Mouse (Mus musculus) E14TG2a.4 (cell line): ENCODE results near the gene Mtmr3.

Source experiments
- H3K27me3 ChIP-seq: 2 replicates; pipeline ENCODE4 v1.6.1; 2014; ENCODE audit warnings: low read length, control low read depth; ENCODE audit not compliant: insufficient read depth
- H3K36me3 ChIP-seq: 2 replicates; pipeline ENCODE4 v1.6.1; 2014; ENCODE audit warnings: low read length, control low read depth; ENCODE audit not compliant: insufficient read depth
- H3K4me1 ChIP-seq: replicated peaks from 2 replicates; pipeline ENCODE4 v1.6.1; 2014; ENCODE audit warnings: low read depth, low read length, control low read depth
- H3K4me3 ChIP-seq: replicated peaks from 2 replicates; pipeline ENCODE4 v1.5.1; 2014; ENCODE audit warnings: mild to moderate bottlenecking, low read length
- H3K9me3 ChIP-seq: 2 replicates; pipeline ENCODE4 v1.6.1; 2014; ENCODE audit warnings: low read length, control low read depth
- CTCF ChIP-seq: conservative IDR thresholded peaks from 2 replicates; pipeline ENCODE4 v1.5.1; 2014; ENCODE audit warnings: low read length
- NANOG ChIP-seq: IDR thresholded peaks from 2 replicates; pipeline ENCODE4 v1.6.1; 2014; ENCODE audit warnings: borderline replicate concordance, low read length, mixed read lengths
- POU5F1 ChIP-seq: IDR thresholded peaks from 2 replicates; pipeline ENCODE4 v1.6.1; 2014; ENCODE audit warnings: low read length, borderline replicate concordance

Gene Mtmr3

GRCm38 (mm10) chr11:4629861-4630280, 35.2 kb upstream of the Mtmr3 start:
- Histone ChIP-seq H3K4me3 (no peak overlapping the region), H3K9me3 (peaks cover 3% of the 10 kb centered on the region; the same call in 1 of the 2 replicates), H3K27me3 (peaks cover 20% of the 10 kb centered on the region), H3K36me3 (no peaks in the 10 kb centered on the region), H3K4me1 (peaks cover 31% of the 10 kb centered on the region)
- no peak for TF ChIP-seq POU5F1
- TF ChIP-seq NANOG = no peak
- TF ChIP-seq CTCF = no peak

DNA sequence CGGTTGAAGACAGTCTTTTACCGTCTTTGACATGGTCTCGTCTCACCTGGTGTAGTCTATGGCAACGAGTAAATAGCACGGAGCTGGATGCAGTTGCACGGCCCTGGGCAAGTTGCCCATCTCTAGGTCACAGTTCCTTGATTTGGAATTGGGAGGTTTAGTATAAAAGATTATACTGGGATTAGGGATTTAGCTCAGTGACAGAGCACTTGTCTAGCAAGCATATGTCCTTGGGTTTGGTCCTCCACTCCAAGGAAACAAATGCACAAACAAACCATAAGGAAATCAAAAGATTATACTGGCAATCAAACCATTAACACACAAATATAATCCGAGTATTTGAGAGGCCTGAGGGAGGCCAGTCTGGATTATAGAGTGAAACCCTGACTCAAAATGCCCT, 33.0 kb upstream of the Mtmr3 start:
- TF ChIP-seq POU5F1 (no peak), CTCF (no peak), NANOG (no peak)
- Histone ChIP-seq H3K36me3 (no peaks in the 10 kb centered on the region), H3K9me3 (peaks cover 3% of the 10 kb centered on the region; the same call in 1 of the 2 replicates), H3K4me3 (no peak overlapping the region), H3K27me3 (peaks cover 8% of the 10 kb centered on the region), H3K4me1 (peaks cover 44% of the 10 kb centered on the region)

GRCm38 (mm10) chr11:4625931-4626330, 31.3 kb upstream of the Mtmr3 start:
- TF ChIP-seq CTCF (no peak), POU5F1 (no peak), NANOG (no peak)
- H3K4me3 ChIP-seq = no peak overlapping the region
- H3K27me3 ChIP-seq = peaks cover 2% of the 10 kb centered on the region; the same call in 1 of the 2 replicates
- no peaks in the 10 kb centered on the region for H3K36me3 ChIP-seq
- H3K9me3 ChIP-seq = peaks cover 3% of the 10 kb centered on the region; the same call in 1 of the 2 replicates
- peaks cover 50% of the 10 kb centered on the region for H3K4me1 ChIP-seq

- Histone ChIP-seq H3K36me3 (no peaks in the 10 kb centered on the region), H3K4me3 (peak overlapping the region; percentile 57), H3K4me1 (peaks cover 36% of the 10 kb centered on the region), H3K9me3 (peaks cover 3% of the 10 kb centered on the region; the same call in 1 of the 2 replicates), H3K27me3 (peaks cover 5% of the 10 kb centered on the region; the same call in 1 of the 2 replicates)
- TF ChIP-seq NANOG (no peak), POU5F1 (no peak), CTCF (no peak)
These were observed 28.3 kb upstream of the Mtmr3 start for GRCm38 (mm10) chr11:4622997-4623396.

GRCm38 (mm10) chr11:4622442-4622986, 27.9 kb upstream of the Mtmr3 start:
- TF ChIP-seq NANOG (no peak), POU5F1 (no peak), CTCF (no peak)
- H3K9me3 ChIP-seq = peaks cover 3% of the 10 kb centered on the region; the same call in 1 of the 2 replicates
- peaks cover 5% of the 10 kb centered on the region; the same call in 1 of the 2 replicates for H3K27me3 ChIP-seq
- H3K4me1 ChIP-seq = peaks cover 36% of the 10 kb centered on the region
- no peaks in the 10 kb centered on the region for H3K36me3 ChIP-seq
- H3K4me3 ChIP-seq = peak overlapping the region; percentile 57

DNA sequence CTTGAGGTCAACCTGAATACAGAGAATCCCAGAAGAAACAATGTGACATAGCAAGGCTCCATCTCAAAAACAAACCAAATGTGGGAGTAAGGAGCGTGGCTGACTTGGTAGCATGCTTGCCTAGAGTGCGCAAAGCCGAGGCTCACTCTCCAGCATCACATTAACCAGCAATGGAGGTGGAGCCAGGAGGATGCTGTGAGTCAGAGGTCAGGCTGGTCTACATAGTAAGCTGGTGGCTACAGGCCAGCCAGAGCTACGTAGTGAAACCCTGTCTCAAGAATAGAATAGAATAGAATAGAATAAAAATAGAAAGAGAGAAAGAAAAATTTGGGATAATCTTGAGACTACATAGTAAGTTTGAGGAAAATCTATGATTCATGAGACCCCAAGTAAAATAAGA, 27.2 kb upstream of the Mtmr3 start:
- Histone ChIP-seq H3K27me3 (peaks cover 5% of the 10 kb centered on the region; the same call in 1 of the 2 replicates), H3K4me1 (peaks cover 29% of the 10 kb centered on the region), H3K4me3 (no peak overlapping the region), H3K36me3 (no peaks in the 10 kb centered on the region), H3K9me3 (peaks cover 3% of the 10 kb centered on the region; the same call in 1 of the 2 replicates)
- TF ChIP-seq CTCF (no peak), NANOG (no peak), POU5F1 (no peak)

- TF ChIP-seq CTCF (no peak), NANOG (no peak), POU5F1 (no peak)
- H3K36me3 ChIP-seq = no peaks in the 10 kb centered on the region
- H3K4me1 ChIP-seq = peaks cover 26% of the 10 kb centered on the region
- H3K4me3 ChIP-seq = no peak overlapping the region
- H3K27me3 ChIP-seq = peaks cover 5% of the 10 kb centered on the region; the same call in 1 of the 2 replicates
- peaks cover 2% of the 10 kb centered on the region; the same call in 1 of the 2 replicates for H3K9me3 ChIP-seq
These were observed 25.9 kb upstream of the Mtmr3 start for GRCm38 (mm10) chr11:4620501-4621108.

DNA sequence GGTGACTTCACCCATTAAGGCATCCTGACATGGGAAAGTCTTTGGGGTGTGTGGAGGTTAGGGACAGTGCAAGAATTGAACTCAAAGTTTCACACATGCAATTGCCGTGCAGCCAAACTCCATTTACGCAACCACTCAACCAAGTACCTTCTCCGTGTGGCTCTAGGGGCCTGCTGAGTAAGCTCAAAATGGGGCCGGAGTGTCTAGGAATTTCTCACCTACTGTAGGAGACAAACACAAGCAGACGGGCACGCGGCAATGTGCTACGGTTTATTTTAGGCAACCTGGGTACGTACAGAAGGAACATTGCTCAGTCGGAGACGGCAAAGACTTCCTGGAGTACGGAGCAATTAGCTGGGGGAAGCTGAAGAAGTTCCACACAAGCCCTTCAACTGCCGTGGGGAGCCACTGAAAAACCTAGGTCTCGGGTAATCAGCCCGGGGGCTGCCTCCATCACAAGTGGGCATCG, 25.4 kb upstream of the Mtmr3 start, which contains the start of gene Gm11032:
Gene Gm11032, plus strand, starts transcription at position 51 of the 469 bp plus-strand sequence.
- no peak for TF ChIP-seq NANOG
- H3K9me3 ChIP-seq = no peaks in the 10 kb centered on the region

More for the DNA sequence above, 25.4 kb upstream of the Mtmr3 start, which contains the start of gene Gm11032:
- peaks cover 5% of the 10 kb centered on the region; the same call in 1 of the 2 replicates for H3K27me3 ChIP-seq
- H3K4me3 ChIP-seq = no peak within 1 kb of the TSS
- H3K36me3 ChIP-seq = no peaks in the 10 kb centered on the region
- peaks cover 26% of the 10 kb centered on the region for H3K4me1 ChIP-seq
